Mouse (Mus musculus) kidney, postnatal 14 days (tissue): ENCODE measurements around the gene Rtcb.

ENCODE experiments used
- DNase-seq: peaks from one replicate; pipeline ENCODE4 v3.0.0; 2022; ENCODE audit warnings: mixed read lengths

The Rtcb gene

DNA sequence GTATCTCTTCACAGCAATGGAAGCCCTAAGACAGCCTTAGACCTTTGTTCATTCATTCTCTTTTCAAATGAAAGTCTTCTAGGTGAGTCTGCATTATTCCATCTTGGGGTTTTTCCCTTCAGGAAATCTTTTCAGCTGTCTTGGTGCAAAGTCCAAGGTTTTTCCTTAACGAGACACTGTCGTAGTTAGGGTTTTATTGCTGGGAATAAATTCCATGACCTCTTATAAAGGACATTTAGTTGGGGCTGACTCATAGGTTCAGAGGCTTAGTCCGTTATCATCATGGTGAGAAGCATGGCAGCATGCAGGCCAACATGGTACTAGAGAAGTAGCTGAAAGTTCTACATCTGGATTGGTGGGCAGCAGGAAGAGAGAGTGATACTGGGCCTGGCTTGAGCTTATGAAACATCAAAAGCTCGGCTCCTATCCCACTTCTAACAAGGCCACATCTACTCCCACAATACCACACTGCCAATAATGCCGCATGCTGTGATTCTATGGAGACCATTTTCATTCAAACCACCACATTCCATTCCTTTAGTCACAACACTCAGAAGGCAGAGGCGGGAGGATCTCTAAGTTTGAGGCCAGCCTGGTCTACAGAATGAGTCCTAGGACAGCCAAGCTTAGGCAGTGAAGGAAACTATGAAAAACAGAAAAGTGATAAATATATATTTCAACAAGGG is 21.2 kb downstream of the Rtcb start:
- DNase-seq, result no peak

DNA sequence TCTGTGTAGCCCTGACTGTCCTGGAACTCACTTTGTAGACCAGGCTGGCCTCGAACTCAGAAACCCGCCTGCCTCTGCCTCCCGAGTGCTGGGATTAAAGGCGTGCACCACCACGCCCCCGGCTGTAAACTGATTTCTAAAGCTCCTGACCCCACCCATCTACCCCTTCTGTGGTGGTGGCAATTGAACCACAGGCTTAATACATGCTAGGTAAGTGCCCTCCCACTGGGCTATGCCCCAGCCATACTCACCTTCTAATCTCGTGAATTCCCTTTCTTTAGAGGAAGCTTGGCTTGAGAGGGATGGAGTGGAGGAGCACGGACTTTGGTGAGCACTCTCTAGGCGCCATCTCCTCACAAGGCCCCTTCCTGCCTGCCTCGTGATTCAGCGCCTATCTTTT is 27.7 kb downstream of the Rtcb start:
- DNase-seq, result no peak

DNA sequence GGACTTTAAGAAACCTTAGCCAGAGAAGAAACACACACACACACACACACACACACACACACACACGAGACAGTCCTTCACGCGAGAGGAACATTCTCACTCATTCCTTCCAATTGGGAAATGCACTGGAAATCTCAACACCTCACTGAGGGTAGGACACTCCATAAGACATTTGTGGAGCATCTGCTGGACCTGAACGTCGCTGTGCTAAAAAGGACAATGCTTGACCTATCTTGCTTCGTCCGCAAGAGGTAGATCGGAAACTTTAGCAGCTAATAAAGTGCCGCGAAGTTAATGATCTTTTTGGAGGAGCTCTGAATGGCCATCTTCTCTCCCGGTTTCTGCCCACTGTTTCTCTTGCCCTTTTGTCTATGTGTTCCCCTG is 28.4 kb downstream of the Rtcb start:
- DNase-seq, result no peak

DNA sequence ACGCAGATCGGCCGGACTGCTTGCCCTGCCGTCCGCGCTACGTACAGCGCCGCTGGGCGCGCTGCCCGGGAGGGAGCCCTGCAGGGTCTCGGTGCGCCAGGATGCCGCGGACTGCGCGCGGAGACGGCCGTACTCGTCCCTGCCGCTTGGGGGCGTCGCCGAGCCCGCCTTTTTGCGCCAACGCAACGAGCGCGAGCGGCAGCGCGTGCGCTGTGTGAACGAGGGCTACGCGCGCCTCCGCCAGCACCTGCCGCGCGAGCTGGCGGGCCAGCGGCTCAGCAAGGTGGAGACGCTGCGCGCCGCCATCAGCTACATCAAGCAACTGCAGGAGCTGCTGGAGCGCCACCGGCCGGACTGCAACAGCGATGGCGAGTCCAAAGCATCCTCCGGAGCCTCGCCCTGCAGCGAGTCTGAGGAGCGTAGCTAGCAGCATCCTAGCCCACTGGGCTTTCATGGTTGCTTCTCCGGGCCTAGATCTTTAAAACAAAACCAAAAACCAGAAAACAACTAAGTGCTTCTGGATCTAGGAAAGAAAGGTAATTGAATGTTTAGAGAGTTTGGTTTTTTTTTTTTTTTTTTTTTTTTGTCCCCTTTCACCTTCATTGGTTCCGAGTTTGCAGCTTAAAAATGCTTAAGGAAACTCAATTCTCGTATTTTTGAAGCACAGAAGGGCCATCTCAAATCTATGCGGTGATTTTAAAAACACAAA is 29.0 kb downstream of the Rtcb start:
- DNase-seq, result peak; percentile 80

DNA sequence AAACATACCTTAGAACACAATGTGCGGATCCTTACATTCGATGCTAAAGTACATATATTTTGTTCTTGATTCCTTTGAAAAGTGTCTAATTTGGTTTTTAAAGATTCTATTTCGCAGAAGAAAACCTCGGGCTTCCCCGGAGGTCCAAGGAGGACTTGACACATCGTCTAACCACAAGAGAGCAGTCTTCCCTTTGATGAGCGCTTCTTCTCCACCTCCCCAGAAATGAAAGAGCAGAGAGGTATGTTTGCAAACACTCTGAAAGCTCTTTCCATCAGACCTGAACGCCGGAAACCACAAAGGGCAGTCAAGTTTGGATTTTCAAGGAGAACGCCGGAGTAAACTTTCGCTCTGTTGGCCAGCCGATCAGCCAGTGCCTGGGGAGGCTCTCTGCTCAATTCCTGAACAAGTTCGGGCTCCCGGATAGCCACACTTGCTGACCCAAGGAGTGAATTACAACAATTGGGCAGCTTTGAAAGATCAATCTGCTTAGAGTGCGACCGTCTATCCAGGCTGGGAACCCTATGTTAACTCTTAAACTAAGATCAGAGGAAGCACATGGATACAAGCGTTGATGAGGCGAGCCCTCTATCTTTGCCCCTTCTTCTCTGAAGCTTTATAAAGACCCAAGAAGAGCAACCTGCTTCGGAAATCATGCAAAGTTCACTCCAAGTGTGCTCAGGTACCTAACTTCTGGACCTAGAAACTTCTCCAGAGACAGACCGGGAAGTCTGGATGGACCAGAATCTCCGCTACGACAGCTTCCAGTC is 29.8 kb downstream of the Rtcb start, which contains the start of gene Ascl4:
Gene Ascl4 (plus strand): TSS at position 6 of the 770 bp plus-strand sequence.
- peak; percentile 12 for DNase-seq

DNA sequence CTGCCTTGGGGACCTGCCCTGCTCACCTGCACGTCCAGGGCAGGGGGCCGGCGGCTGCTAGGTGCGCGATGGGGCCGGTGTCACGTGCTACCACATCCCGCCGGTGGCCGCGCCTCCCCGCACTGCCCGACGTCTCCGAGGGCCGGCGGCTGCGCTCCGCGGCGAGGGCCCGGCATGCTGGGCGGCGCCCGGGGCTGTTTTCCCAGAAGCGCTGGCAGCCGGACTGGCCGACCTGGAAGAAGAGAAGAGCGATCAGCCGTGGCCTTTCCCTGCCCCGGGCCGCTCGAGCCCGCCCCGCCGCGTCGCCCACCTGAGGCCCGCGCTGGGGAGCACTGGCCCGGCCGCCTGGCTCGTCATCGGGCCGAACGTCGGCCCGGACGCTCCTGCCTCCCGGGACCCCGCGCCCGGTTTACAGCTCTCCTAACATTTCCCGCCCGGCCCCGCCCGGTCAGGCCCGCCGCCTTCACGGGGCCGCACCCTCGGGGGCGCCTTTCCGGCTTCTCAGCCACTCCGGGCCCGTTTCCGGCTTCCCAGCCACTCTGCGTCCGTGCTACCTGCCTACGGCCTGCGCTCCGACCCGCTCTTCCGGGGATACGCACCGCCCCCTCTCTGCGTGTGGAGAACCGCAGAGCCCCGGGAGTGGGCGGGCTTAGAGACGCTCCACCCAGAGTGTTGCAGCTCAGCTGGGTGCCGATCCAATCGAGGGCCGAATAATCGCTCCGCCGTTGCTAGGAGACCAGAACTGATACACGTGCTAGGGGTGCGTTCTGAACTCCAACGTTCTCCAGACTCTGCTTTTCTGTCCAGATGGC is 40.9 kb downstream of the Rtcb start, which contains the start of gene Prdm4:
Gene Prdm4 (minus strand): TSS at position 645 of the 812 bp plus-strand sequence.
- DNase-seq, result peak; percentile 98
